Mouse (Mus musculus) adrenal gland (tissue): Measurements from ENCODE around the gene Col24a1.

ENCODE experiments used
- intact Hi-C: fragments of 180-260 bp; cut with DNase I; formaldehyde crosslinking; loops from one replicate; pipeline ENCODE4 v1.15.1; 2025

Gene Col24a1

DNA sequence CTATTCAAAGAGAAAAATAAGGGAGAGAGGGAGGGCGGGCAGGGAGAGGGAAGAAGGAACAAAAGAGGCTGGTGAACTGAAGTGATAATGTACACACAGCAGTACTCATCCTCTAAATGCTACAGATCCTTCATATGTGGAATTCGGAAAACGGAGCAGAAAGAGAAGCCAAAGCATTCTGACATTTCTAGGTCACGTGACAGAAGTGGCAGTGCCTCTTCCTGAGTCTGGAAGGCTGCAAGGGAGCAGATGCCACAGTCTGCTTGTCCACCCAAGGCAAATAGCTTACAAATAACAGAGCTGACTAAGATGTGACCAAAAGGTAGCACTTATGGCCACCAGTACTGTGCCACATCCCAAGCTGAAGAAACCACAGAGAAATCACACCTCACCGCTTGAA, 164.8 kb downstream of the Col24a1 start:
- intact Hi-C loops, result no loop called here

DNA sequence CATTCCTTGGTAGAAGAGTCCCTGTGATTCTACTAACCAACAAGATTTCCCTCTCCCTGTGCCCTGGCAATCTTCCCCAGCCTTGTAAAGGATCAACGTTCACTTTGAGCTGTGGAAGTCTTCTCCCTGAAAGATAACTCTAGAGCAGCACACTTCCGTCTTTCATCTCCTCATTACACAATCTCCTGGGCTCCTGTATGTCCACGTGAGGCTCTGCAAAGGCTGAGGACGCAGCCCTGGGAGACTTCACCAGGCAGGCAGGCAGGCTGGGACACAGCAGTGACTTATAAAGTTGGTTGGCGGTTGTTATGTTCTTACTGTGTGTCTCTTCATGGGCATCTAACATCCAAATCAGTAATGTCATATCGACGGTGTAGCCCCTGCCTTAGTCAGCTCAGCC, 170.1 kb downstream of the Col24a1 start:
- intact Hi-C loops, result no loop called here

DNA sequence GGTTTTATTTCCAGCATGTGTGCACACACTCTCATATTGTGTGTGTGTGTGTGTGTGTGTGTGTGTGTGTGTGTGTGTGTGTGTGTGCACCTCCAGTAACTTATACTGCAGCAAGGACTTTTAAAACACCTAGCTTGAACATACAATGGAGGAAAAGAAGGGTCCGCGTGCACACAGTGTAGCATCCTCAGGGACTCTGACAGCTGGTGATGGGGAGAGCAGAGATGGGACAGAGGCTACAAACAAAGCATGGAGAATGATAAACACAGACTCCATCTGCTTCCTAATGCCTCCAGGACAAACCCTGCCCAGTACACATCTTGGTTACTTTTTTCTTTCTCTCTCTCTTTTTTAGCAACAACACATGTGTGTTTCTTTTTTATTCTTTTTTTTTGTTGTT, 171.5 kb downstream of the Col24a1 start:
- intact Hi-C loops, result no loop called here

DNA sequence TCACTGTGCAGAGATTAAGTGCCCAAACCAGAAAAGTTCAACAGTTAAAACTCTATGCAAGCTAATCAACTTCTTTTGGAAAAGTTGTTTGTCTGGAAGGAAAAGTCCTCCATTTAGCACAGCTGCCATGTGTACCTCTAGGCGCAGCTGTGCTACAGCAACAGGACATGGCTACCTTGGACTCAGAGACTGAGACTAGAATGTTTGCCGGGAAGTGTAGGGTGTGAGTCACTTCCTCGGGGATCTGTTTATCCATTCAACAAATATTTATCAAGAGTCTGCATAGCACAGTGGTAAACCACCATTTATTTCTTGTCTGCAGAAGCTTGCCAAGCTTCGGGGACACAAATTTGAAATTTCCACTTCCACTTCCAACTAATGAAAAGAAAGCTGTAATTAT, 178.8 kb downstream of the Col24a1 start:
- intact Hi-C loops, result no loop called here

DNA sequence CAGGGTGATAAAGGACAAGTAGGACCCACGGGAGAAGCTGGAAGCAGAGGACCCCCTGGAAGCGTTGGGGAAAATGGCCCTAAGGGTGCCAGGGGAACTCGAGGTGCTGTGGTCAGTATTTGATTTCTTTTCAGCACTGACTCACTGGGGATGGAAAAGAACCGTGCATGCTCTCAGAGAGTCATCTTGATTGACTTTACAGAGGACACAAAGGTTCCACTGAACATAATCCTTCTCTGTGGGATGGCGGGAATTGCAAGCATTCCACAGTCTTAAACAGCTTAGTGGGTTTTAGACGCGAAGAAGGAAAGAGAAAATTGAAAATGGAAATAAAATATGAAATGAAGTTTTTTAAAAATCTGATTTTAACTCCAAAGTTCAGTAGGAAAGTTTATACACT, 181.9 kb downstream of the Col24a1 start:
- intact Hi-C loops, result no loop called here

DNA sequence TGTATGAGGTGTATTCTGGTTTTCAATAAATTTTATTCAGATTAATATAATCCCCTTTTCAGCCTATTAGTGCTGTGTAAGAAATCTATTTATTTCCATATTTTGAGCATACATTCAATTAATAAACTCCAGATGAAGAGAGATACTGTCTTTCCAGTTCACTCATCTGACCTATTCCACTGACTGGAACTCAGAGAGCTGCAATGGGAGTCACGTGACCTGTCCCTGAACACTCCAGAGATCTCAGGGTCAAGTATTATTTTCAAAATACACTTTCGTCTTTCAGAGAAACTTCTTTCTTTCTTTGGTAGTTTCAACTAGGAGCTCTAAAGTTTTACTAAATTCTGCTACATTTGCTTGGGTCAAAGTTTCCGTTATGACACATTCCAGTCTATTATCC, 184.4 kb downstream of the Col24a1 start:
- intact Hi-C loops, result no loop called here

DNA sequence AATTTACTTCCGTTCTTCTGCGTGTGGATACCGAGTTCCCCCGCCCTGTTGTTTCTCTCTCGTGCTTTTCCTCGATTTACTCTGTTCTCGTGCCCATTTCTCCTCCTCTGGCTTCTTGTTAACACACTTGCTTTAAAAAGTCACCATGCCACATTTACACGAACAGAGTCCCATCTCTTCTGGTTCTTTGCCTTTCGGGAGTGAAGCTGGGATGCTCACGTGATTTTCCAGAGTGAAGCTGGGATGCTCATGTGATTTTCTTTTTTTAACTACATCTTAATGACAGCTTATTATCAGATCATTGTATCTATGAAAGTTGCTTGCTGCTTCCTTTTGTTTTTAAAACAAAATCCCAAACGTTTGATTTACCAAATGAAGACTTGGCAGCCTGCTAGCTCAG, 184.8 kb downstream of the Col24a1 start:
- intact Hi-C loops, result no loop called here

DNA sequence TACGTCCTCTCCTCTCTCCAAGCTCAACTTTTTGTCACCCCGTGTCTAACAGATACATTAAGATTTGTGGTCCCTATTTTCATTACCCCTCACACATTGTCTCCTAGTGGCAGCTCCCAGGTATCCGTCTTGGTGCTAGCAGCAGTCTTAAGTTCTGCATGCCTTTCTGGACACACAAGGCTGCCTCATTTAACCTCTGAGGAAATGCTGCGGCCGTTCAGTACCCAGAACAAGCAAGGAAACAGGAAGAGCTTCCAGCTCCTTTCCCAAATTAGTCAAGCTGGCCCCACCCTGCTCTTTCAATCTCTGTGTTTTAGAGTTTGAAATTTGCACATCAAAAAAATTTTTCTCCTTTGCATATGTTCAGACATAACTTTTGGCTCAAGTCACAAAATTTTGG, 186.2 kb downstream of the Col24a1 start:
- intact Hi-C loops, result no loop called here

DNA sequence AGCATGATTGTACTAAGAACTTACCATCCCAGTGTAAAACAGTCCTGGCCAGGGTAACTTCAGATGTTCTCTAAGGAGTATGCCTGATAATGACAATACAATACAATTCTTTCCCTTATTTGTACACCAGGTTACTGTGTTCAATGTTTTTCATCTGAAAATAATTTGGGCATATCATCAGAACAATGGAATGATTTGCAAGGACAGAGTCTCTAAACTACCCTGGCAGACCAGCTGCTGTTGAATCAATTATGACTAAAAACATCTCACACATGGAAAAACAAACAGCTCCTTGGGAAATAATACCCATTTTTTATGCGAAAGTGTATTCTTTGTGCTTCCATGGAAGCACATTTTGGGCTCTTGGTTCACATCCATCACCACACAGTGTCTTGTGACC, 198.0 kb downstream of the Col24a1 start:
- intact Hi-C loops, result no loop called here

DNA sequence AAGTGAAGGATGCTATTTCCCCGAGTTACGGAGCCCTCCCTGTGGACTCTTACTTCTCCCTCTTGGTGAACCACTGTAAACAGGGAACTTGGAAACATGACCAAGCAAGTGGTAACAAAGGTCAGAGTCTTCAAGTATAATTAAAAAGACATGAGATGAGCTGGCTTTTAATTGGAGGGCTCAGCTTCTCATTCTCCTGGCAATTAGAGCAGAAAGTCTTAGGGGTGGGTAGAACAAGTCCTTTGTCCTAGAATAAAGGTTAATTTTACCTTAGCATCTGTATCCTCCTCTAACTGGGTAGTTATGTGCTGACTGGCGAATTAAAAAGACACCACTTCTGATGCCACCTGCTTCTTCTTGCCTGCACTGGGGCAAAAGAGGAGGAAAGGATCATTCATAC, 199.1 kb downstream of the Col24a1 start:
- intact Hi-C loops, result no loop called here

DNA sequence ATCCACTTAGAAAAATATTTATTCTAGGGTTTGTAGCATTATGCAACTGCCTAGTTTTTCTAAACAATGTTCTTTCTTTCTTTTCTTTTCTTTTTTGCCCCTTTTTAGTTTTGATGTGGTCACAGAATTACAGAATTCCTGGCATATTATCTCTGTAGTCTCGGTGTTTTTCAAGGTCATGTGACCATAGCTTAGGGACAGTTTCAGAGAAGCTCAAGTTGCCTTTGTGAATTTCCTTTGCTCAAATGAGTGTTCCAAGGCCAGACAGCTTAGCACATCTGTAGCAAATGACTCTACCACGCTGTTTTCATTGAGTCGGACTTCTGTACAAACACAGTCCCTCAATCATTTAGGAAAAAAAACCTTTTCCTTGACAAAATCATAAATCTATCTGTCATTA, 205.9 kb downstream of the Col24a1 start:
- intact Hi-C loops, result no loop called here

DNA sequence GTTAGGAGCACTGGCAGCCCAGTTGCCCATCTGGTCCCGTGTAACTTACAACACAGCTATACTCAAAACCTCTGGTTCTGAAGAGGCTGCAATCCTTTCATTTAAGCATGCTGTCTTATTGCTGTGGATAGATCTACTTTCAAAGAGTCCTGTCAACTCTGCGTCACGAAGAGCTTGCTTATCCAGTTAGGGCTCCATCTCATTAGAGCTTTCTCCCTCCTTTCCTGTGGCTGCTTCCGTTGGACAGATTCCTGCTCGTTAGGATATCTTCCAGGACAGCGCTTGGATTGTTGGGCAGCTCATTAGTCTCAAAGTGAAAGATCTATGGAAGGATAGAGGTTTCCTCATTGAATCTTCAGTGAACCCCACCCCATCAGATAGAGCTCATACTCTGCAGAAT, 206.6 kb downstream of the Col24a1 start:
- intact Hi-C loops, result no loop called here

DNA sequence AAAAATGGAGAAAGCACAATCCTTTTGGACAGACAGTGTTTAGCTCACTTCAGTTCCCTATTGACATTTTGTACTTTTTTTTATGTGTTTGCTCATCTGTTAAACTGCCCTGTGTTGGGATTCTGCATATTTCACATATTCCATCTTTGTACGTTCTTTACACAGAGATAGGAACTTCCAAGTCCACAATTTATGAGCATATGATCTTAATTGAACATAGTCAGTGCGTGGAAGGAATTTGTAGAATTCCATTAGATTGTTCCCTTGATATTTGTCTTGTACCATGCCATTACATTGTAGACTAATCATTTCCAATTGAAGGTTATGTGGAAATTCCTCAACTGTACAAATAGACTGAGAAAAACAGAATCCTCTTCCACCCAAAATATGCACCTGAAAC, 212.6 kb downstream of the Col24a1 start:
- intact Hi-C loops, result no loop called here

DNA sequence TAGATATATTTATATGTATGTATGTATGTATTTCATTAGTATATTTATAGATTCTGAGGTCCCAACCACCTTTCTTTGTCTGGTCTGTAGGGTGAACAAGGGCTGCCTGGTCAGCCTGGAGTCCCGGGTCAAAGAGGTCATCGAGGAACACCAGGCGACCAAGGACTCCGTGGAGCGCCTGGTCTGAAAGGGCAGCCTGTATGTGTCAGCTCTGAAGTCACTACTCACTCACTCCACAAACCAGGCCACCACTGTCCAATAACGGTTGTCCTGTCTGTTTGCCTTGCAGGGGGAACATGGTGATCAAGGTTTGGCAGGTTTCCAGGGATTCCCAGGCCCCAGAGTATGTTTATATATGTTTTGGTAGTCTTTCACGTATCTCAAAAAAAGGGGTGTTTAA, 216.3 kb downstream of the Col24a1 start:
- intact Hi-C loops, result no loop called here

DNA sequence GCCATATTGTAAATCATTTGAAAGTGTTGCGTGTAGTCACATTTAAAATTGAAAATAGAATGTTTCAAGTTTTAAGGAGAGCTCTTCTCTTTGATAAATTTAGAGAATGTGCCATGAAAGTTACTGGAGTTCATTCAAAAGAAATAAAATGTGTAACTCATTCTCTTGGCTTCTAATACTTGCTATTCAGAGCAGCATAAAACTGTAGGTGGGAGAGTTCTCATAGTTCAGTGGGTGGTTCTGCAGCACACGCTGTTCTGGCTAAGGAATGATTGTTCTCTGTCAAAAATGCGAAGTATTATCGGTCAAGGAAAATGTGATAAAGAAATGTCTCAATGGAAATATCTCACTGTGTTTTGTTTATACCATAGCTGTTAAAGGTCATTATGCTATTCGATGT, 221.9 kb downstream of the Col24a1 start:
- intact Hi-C loops, result no loop called here

DNA sequence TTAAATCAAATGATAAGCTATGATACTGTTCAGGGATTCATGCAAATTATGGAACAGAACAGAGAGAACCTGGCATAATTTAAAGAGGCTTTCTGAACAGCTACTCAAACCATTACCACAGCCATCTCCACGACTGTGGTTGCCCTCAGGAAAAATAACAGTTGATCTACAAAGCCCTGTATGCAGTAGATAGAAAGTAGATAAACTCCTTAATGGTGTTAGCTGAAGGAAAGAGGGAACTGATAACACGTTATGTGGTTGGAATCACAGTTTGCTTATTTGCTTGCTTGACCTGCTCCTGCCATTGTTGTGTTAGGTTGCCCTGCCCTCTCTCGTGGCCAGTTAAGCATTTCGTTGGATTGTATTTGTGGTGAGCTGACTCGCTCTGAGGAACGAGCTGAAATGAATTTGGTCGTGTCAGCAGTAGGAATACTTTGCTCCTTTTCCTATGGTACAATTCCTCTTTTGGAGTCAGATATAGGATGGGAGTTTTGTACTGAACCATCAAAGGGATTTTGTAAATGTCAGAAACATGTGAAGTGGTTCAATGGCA, 229.3 kb downstream of the Col24a1 start:
- intact Hi-C loops, result no loop called here

DNA sequence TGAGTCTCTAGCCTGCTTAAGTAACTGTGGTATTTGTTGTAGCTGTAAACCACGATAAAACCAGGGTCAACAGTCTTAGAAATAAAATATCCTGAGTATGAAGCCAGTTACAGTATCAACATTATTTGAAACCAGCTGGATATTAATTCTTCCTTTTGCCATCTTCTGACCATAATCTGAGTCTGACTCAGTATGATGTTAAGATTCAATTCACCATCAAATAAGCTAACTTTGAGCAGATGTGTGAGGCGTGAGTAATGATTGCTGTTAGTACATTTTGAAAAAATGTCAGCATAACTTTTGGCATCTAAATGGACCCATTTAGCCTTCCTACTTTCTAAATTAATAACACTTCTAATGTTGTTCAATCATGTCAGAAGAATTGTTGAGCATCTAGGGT, 230.0 kb downstream of the Col24a1 start:
- intact Hi-C loops, result no loop called here

DNA sequence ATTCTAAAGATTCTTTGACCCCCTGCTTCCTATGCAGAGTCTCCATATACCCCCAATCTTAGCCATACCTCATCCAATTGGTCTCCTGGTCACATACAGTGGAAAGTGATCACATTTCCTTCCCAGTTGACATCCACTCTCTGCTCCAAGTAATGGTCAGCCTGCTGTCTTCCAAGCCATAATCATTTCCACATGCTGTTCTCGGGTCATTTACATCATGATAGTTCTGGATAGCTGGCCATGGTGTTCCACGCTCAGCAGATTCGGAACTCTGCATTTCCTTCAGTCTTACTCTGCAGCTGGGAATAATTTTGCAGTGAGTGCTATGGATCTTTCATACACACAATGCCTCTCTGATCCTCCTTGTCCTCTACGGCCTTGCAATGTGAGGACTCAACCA, 233.0 kb downstream of the Col24a1 start:
- intact Hi-C loops, result no loop called here

DNA sequence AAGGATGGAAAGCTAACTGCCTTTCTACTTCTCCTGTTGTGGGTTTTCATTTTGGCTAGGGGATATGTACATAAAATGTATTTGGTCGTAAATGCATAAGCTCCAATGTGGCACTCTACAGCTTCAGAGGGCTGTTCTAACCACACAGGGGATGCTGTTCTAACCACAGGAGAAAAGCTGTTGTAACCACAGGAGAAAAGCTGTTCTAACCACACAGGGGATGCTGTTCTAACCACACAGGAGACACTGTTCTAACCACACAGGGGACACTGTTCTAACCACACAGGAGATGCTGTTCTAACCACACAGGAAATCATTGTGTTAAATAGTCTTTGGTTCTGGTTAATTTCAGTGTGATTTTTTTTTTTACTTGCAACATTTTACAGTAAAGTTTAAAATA, 245.6 kb downstream of the Col24a1 start:
- intact Hi-C loops, result no loop called here

DNA sequence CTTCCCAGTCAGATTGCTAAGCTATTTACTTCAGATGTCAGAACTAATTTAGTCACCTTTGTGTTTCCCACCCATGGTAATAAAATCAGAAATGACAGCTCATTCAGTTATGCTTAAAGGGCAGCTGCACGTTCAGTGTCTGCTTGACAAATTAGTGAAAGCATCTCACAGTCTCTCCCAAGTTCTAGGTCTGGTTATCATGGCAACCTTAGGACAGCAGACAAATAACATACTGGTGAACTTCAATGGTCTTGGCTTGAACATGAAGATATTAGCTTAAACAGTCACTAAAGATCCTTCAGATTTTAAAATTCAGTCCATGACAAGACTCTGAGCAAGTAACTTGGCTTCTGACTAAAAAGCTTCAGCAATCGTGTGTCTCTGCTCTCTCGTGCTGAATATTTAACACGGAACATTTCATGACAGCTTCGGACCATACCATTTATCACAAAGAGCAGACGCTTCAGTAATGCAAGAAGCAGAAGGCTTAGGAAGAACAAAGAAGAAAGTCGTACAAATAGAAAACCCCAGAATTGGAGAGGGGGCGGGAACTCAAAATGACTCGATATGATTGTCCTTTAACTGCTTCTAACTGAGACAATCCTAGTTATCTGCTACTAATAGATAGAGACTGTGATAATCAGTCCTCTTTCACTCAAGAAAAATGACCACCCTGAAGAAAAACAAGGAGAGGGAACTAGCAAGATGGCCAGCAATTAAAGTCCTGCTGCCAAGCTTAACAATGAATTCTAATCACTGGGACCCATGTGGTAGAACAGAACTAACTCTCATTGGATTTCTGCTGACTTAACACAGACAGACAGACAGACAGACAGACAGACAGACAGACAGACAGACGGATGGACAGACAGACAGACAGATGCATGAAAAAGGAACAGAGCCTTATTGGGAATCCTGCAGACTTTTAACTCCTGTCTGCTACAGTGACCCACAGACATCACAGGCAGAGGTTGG, 256.5 kb downstream of the Col24a1 start:
- intact Hi-C loops, result no loop called here

DNA sequence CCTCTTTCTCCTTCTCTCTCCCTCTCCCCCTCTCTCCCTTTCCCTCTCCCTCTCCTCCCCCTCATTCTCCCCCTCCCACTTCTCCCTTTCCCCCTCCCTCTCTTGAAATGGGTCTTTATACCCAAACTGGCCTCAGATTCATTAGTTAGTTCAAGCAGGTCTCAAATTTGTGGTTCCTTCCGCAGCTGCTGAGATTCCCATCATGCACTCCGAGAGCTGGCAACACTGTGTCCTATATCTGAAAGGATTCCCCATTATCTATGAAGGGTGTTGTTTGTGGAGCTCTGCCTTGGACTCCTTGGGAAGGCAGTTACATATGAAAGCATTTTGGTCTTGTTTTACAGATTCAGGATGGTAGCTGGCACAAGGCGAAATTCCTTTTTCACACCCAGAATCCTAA, 257.9 kb downstream of the Col24a1 start:
- intact Hi-C loops, result no loop called here

DNA sequence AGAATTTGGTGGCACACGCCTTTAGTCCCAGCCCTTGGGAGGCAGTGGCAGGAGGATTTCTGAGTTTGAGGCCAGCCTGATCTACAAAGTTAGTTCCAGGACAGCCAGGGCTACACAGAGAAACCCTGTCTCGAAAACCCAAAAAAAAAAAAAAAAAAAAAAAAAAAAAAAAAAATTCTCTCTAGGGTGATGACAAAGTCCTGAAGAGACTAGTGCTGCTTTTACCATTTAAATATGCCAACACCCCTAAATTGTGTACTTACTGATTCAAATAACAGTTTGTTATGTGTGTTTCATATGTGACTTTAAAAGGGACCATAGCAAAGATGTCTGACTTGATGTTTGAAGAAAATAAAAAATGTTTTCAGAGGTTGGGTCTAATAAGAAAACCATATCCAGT, 262.1 kb downstream of the Col24a1 start:
- intact Hi-C loops, result no loop called here

DNA sequence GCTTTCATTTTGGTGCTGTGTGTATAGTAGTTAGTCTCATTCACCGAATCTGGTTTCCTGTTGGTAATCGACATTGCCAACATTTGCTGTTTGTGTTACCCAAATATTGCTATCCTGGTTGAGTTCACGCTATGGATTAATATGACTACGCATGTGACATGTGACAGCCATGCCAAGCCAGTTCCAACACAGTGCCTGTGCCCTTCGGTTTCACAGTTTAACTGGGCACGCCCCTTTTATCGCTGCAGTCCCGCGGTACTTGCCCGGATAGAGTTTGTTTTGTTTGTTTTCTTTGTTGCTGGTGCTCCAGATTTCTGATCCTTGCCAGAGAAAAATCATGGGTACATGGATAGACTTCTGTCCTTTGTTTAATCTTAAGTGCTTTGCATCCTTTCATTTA, 263.9 kb downstream of the Col24a1 start:
- intact Hi-C loops, result no loop called here
